Mouse (Mus musculus): Measurements from ENCODE around the gene Ppp1r13l. TPM values are rescaled to one million over a fixed set of nuclear protein-coding genes. Genes with fewer than 3 reads are reported as not detected.

Gene Ppp1r13l
- total and polyA plus RNA-seq, 3 experiments, result 1.5 to 15.9 TPM; not detected in 1

GRCm38 (mm10) chr7:19341761-19342409, 17.7 kb upstream of the Ppp1r13l start:
- no peak for DNase-seq (ENCODE audit: low read depth, low spot score)
- Histone ChIP-seq H3K36me3 (ENCODE audit: control insufficient read depth in 1 of 2, insufficient read depth in 2 of 2, low read length in 2 of 2) (peaks cover 0 to 5% of the 10 kb centered on the region in 2 experiments; a peak in 2 of 4 replicates), H3K27ac (ENCODE audit: control insufficient read depth, low read depth, low read length) (no peak overlapping the region), H3K9me3 (replicated peaks; ENCODE audit: insufficient read depth, low read length) (no peaks in the 10 kb centered on the region), H3K4me1 (ENCODE audit: control insufficient read depth in 1 of 2, insufficient read depth in 2 of 2, low read length in 2 of 2) (peaks cover 2 to 18% of the 10 kb centered on the region in 2 experiments; a peak in 3 of 4 replicates), H3K9ac (ENCODE audit: control insufficient read depth, low read depth, low read length, poor library complexity, severe bottlenecking) (peak overlapping the region; percentile 18; the same call in 1 of the 2 replicates), H3K27me3 (ENCODE audit: control insufficient read depth in 1 of 2, insufficient read depth in 2 of 2, low read length in 2 of 2) (peaks cover 0 to 6% of the 10 kb centered on the region in 2 experiments; a peak in 2 of 4 replicates), H3K79me2 (ENCODE audit: control insufficient read depth, insufficient read depth, low read length, poor library complexity) (no peaks in the 10 kb centered on the region), H3K4me3 (ENCODE audit: control insufficient read depth in 1 of 2, insufficient read depth in 1 of 2, low read depth in 2 of 2, low read length in 2 of 2) (peak overlapping the region; percentile 18 to 36; a peak in 3 of 4 replicates)
- no peak for TF ChIP-seq UBTF (IDR thresholded peaks at IDR 0.05; ENCODE audit: borderline replicate concordance, insufficient read depth, low read depth, low read length)
- no peak for TF ChIP-seq CHD2 (IDR thresholded peaks at IDR 0.05; ENCODE audit: low read length)
- TF ChIP-seq POLR2A (IDR thresholded peaks at IDR 0.05; ENCODE audit: control insufficient read depth in 1 of 2, insufficient read depth in 1 of 2, low read depth in 1 of 2, low read length in 2 of 2, poor library complexity in 1 of 2), result no peak
- TF ChIP-seq JUND (IDR thresholded peaks at IDR 0.05; ENCODE audit: low read depth, low read length), result no peak
- no peak for TF ChIP-seq POLR2AphosphoS2 (IDR thresholded peaks at IDR 0.05; ENCODE audit: low read length)
- no peak for TF ChIP-seq MEF2A (IDR thresholded peaks at IDR 0.05; ENCODE audit: extremely low read depth, insufficient replicate concordance, low read depth, low read length, poor library complexity, severe bottlenecking)
- TF ChIP-seq ZKSCAN1 (IDR thresholded peaks at IDR 0.05; ENCODE audit: low read depth, low read length), result no peak
- no peak for TF ChIP-seq MYC (IDR thresholded peaks at IDR 0.05; ENCODE audit: low read depth, low read length)
- no peak for TF ChIP-seq CTCF (IDR thresholded peaks at IDR 0.05 in 2 of 3, conservative IDR thresholded peaks at IDR 0.05 in 1 of 3; ENCODE audit: control insufficient read depth in 1 of 3, insufficient read depth in 1 of 3, low read depth in 2 of 3, low read length in 3 of 3, poor library complexity in 1 of 3, severe bottlenecking in 1 of 3)
- TF ChIP-seq ELF1 (IDR thresholded peaks at IDR 0.05; ENCODE audit: low read depth, low read length), result no peak
- no peak for TF ChIP-seq MAX (IDR thresholded peaks at IDR 0.05; ENCODE audit: low read length)
- TF ChIP-seq NRF1 (IDR thresholded peaks at IDR 0.05; ENCODE audit: insufficient read depth, low read depth, low read length, poor library complexity, severe bottlenecking), result no peak
- TF ChIP-seq TCF12 (IDR thresholded peaks at IDR 0.05; ENCODE audit: low read depth, low read length), result no peak
- TF ChIP-seq NELFE (IDR thresholded peaks at IDR 0.05; ENCODE audit: low read depth, low read length), result no peak
- no peak for TF ChIP-seq MXI1 (IDR thresholded peaks at IDR 0.05; ENCODE audit: low read depth, low read length)
- TF ChIP-seq TBP (IDR thresholded peaks at IDR 0.05; ENCODE audit: low read depth, low read length), result no peak
- TF ChIP-seq TAL1 (IDR thresholded peaks at IDR 0.05; ENCODE audit: low read length), result no peak
- no peak for TF ChIP-seq GATA1 (IDR thresholded peaks at IDR 0.05; ENCODE audit: low read depth, low read length)

- peak; percentile 80 for DNase-seq (ENCODE audit: low read depth, low spot score)
- no peak overlapping the region for H3K27ac ChIP-seq (ENCODE audit: control insufficient read depth, low read depth, low read length)
- peaks cover 2 to 18% of the 10 kb centered on the region in 2 experiments; a peak in 3 of 4 replicates for H3K4me1 ChIP-seq (ENCODE audit: control insufficient read depth in 1 of 2, insufficient read depth in 2 of 2, low read length in 2 of 2)
- TF ChIP-seq HCFC1 (IDR thresholded peaks at IDR 0.05; ENCODE audit: low read depth, low read length), result 0 out of 2 replicates have a peak, but pooled peaks have one; percentile 37
- no peak for TF ChIP-seq MEF2A (IDR thresholded peaks at IDR 0.05; ENCODE audit: extremely low read depth, insufficient replicate concordance, low read depth, low read length, poor library complexity, severe bottlenecking)
- peak; percentile 93 to 98 (median 97) for TF ChIP-seq CTCF (IDR thresholded peaks at IDR 0.05 in 2 of 3, conservative IDR thresholded peaks at IDR 0.05 in 1 of 3; ENCODE audit: control insufficient read depth in 1 of 3, insufficient read depth in 1 of 3, low read depth in 2 of 3, low read length in 3 of 3, poor library complexity in 1 of 3, severe bottlenecking in 1 of 3)
- TF ChIP-seq SMC3 (IDR thresholded peaks at IDR 0.05; ENCODE audit: low read depth, low read length), result peak; percentile 96
- TF ChIP-seq SIN3A (IDR thresholded peaks at IDR 0.05; ENCODE audit: low read length), result peak; percentile 62; the same call in 1 of the 2 replicates
- peak; percentile 24; the same call in 1 of the 2 replicates for TF ChIP-seq RCOR1 (IDR thresholded peaks at IDR 0.05; ENCODE audit: low read depth, low read length)
- peak; percentile 68; the same call in 1 of the 2 replicates for TF ChIP-seq MXI1 (IDR thresholded peaks at IDR 0.05; ENCODE audit: low read depth, low read length)
- TF ChIP-seq MYB (IDR thresholded peaks at IDR 0.05; ENCODE audit: low read depth, low read length), result no peak
- TF ChIP-seq RAD21 (IDR thresholded peaks at IDR 0.05; ENCODE audit: low read depth, low read length), result peak; percentile 85
- peak; percentile 90 for TF ChIP-seq ZC3H11A (IDR thresholded peaks at IDR 0.05; ENCODE audit: low read depth, low read length)
- no peak for TF ChIP-seq NELFE (IDR thresholded peaks at IDR 0.05; ENCODE audit: low read depth, low read length)
- peak overlapping the region; percentile 18 to 36; a peak in 3 of 4 replicates for H3K4me3 ChIP-seq (ENCODE audit: control insufficient read depth in 1 of 2, insufficient read depth in 1 of 2, low read depth in 2 of 2, low read length in 2 of 2)
- peaks cover 0 to 5% of the 10 kb centered on the region in 2 experiments; a peak in 2 of 4 replicates for H3K36me3 ChIP-seq (ENCODE audit: control insufficient read depth in 1 of 2, insufficient read depth in 2 of 2, low read length in 2 of 2)
- H3K9me3 ChIP-seq (replicated peaks; ENCODE audit: insufficient read depth, low read length), result no peaks in the 10 kb centered on the region
- no peaks in the 10 kb centered on the region for H3K79me2 ChIP-seq (ENCODE audit: control insufficient read depth, insufficient read depth, low read length, poor library complexity)
- H3K9ac ChIP-seq (ENCODE audit: control insufficient read depth, low read depth, low read length, poor library complexity, severe bottlenecking), result peak overlapping the region; percentile 18; the same call in 1 of the 2 replicates
- peaks cover 0 to 6% of the 10 kb centered on the region in 2 experiments; a peak in 2 of 4 replicates for H3K27me3 ChIP-seq (ENCODE audit: control insufficient read depth in 1 of 2, insufficient read depth in 2 of 2, low read length in 2 of 2)
Measured at GRCm38 (mm10) chr7:19342481-19343027, 17.0 kb upstream of the Ppp1r13l start.

All from MEL (cell line).